Mouse (Mus musculus): Measurements from ENCODE around the gene Lilra5. TPM values are rescaled to one million over a fixed set of nuclear protein-coding genes. Genes with fewer than 3 reads are reported as not detected.
"Not testable (repeated sequence)": the region's sequence is repeated elsewhere in the genome, so short reads cannot be mapped to it uniquely, and the experiment has no call there.

Gene Lilra5
- polyA plus RNA-seq, 1 experiment from 2014 or later = 0.08 TPM

GRCm38 (mm10) chr7:4273874-4274273, 36.3 kb downstream of the Lilra5 start:
- ATAC-seq (ENCODE audit: insufficient number of reproducible peaks, low FRiP score); H3K9ac ChIP-seq; H3K9me3 ChIP-seq (replicated peaks); H3K27me3 ChIP-seq (replicated peaks); H3K4me3 ChIP-seq; H3K27ac ChIP-seq (ENCODE audit: poor library complexity, severe bottlenecking); H3K4me2 ChIP-seq; H3K4me1 ChIP-seq (replicated peaks); H3K36me3 ChIP-seq: not testable (repeated sequence)
- WGBS = 56% methylated on average over 2 of the region's 2 CpGs

- WGBS = 81% methylated on average over 10 of the region's 10 CpGs
Observed at GRCm38 (mm10) chr7:4275500-4275899, 37.9 kb downstream of the Lilra5 start.

GRCm38 (mm10) chr7:4292638-4293037, 55.1 kb downstream of the Lilra5 start:
- H3K9ac ChIP-seq = no peak overlapping the region
- H3K4me3 ChIP-seq = no peak overlapping the region
- H3K36me3 ChIP-seq = no peaks in the 10 kb centered on the region
- no peak overlapping the region for H3K27ac ChIP-seq (ENCODE audit: poor library complexity, severe bottlenecking)
- WGBS = 74% methylated on average over 5 of the region's 5 CpGs
- ATAC-seq (ENCODE audit: insufficient number of reproducible peaks, low FRiP score) = no peak
- H3K9me3 ChIP-seq (replicated peaks) = peaks cover 4% of the 10 kb centered on the region; the same call in 1 of the 2 replicates
- H3K4me2 ChIP-seq = no peak overlapping the region
- no peaks in the 10 kb centered on the region for H3K4me1 ChIP-seq (replicated peaks)
- no peaks in the 10 kb centered on the region for H3K27me3 ChIP-seq (replicated peaks)

More at GRCm38 (mm10) chr7:4275500-4275899, 37.9 kb downstream of the Lilra5 start:
- not testable (repeated sequence) for H3K4me2 ChIP-seq; H3K4me3 ChIP-seq; H3K27ac ChIP-seq (ENCODE audit: poor library complexity, severe bottlenecking); H3K9ac ChIP-seq; H3K27me3 ChIP-seq (replicated peaks); ATAC-seq (ENCODE audit: insufficient number of reproducible peaks, low FRiP score); H3K4me1 ChIP-seq (replicated peaks); H3K36me3 ChIP-seq; H3K9me3 ChIP-seq (replicated peaks)

Other genes with a start within 250 kb of the Lilra5 start
- gene Lair1, start 174.6 kb upstream of the Lilra5 start, polyA plus RNA-seq (2016; fragmentation: Nextera tagmentation; extraction: Ambion mirVana) = 0.61 and 0.85 TPM in 2 replicates
- 0.65 and 0.97 TPM in 2 replicates for gene Ttyh1, start 118.3 kb upstream of the Lilra5 start, polyA plus RNA-seq (2016; fragmentation: Nextera tagmentation; extraction: Ambion mirVana)
- 77.6 and 79.2 TPM in 2 replicates for gene Leng8, start 100.7 kb upstream of the Lilra5 start, polyA plus RNA-seq (2016; fragmentation: Nextera tagmentation; extraction: Ambion mirVana)
- 2.3 and 2.5 TPM in 2 replicates for gene Leng9, start 87.4 kb upstream of the Lilra5 start, polyA plus RNA-seq (2016; fragmentation: Nextera tagmentation; extraction: Ambion mirVana)
- gene Cdc42ep5, start 72.9 kb upstream of the Lilra5 start, polyA plus RNA-seq (2016; fragmentation: Nextera tagmentation; extraction: Ambion mirVana) = 25.2 and 30.1 TPM in 2 replicates
- gene Ncr1, start 100.0 kb downstream of the Lilra5 start, polyA plus RNA-seq (2016; fragmentation: Nextera tagmentation; extraction: Ambion mirVana) = not detected in 2 replicates
- gene Gp6, start 160.0 kb downstream of the Lilra5 start, polyA plus RNA-seq (2016; fragmentation: Nextera tagmentation; extraction: Ambion mirVana) = 0.47 and 1.3 TPM in 2 replicates
- gene Rdh13, start 207.9 kb downstream of the Lilra5 start, polyA plus RNA-seq (2016; fragmentation: Nextera tagmentation; extraction: Ambion mirVana) = 27.5 and 27.6 TPM in 2 replicates
- gene Eps8l1, start 222.9 kb downstream of the Lilra5 start, polyA plus RNA-seq (2016; fragmentation: Nextera tagmentation; extraction: Ambion mirVana) = 3.0 and 4.1 TPM in 2 replicates

Measured in heart, embryonic 12.5 days (tissue).